Mouse (Mus musculus) midbrain, postnatal 0 days (tissue): ENCODE data around the gene Mex3b. TPM values are rescaled to one million over a fixed set of nuclear protein-coding genes. Genes with fewer than 3 reads are reported as not detected.

Experiments used
- ATAC-seq: fragments of 200-750 bp; cut with Nextera tagmentation; 2 replicates; pipeline ENCODE4 v1.8.0; 2017; ENCODE audit warnings: moderate number of reproducible peaks, mild to moderate bottlenecking, moderate TSS enrichment, moderate library complexity; ENCODE audit not compliant: low FRiP score
- DNase-seq: peaks from one replicate; pipeline ENCODE4 v3.0.0-alpha.2; 2015; ENCODE audit warnings: low spot score
- H3K27ac ChIP-seq: fragments of 300-500 bp; sonication (generic); 2 replicates; pipeline ENCODE4 v1.5.1; 2014; ENCODE audit warnings: low read depth, mild to moderate bottlenecking, low read length, mixed read lengths
- H3K27me3 ChIP-seq: fragments of 300-500 bp; sonication (generic); 2 replicates; pipeline ENCODE4 v1.6.1; 2014; ENCODE audit warnings: low read length, control low read depth, mixed read lengths; ENCODE audit not compliant: insufficient read depth
- H3K36me3 ChIP-seq: fragments of 300-500 bp; sonication (generic); 2 replicates; pipeline ENCODE4 v1.6.1; 2014; ENCODE audit warnings: low read length, control low read depth, mixed read lengths; ENCODE audit not compliant: insufficient read depth
- H3K4me1 ChIP-seq: fragments of 300-500 bp; sonication (generic); 2 replicates; pipeline ENCODE4 v1.6.1; 2014; ENCODE audit warnings: mild to moderate bottlenecking, control low read depth, antibody characterized with exemption, low read length, mixed read lengths; ENCODE audit not compliant: insufficient read depth
- H3K4me2 ChIP-seq: fragments of 300-500 bp; sonication (generic); 2 replicates; pipeline ENCODE4 v1.6.1; 2014; ENCODE audit warnings: low read depth, mild to moderate bottlenecking, low read length, mixed read lengths; ENCODE audit not compliant: poor library complexity, severe bottlenecking
- H3K4me3 ChIP-seq: fragments of 300-500 bp; sonication (generic); 2 replicates; pipeline ENCODE4 v1.5.1; 2014; ENCODE audit warnings: low read depth, mild to moderate bottlenecking, low read length, moderate library complexity
- H3K9ac ChIP-seq: fragments of 300-500 bp; sonication (generic); replicated peaks from 2 replicates; pipeline ENCODE4 v1.6.1; 2014; ENCODE audit warnings: mild to moderate bottlenecking, low read length, moderate library complexity, mixed read lengths; ENCODE audit not compliant: poor library complexity, severe bottlenecking
- H3K9me3 ChIP-seq: fragments of 300-500 bp; sonication (generic); 2 replicates; pipeline ENCODE4 v1.6.1; 2016; ENCODE audit warnings: low read length, control low read depth
- CTCF ChIP-seq: IDR thresholded peaks from 2 replicates; pipeline ENCODE4 v1.5.1; 2016; ENCODE audit warnings: antibody characterized with exemption, mild to moderate bottlenecking
- WGBS: fragments of 180-500 bp; shearing (Covaris S2); extraction: QIAGEN DNeasy Blood & Tissue Kit; methylation state at CpG from one replicate; pipeline ENCODE4 v1.1.7; 2014; 5-methylcytosine and 5-hydroxymethylcytosine counted together
- polyA plus RNA-seq: library from polyadenylated mRNA; unstranded; fragments of >200 nt; fragmentation: Nextera tagmentation; extraction: Ambion mirVana; gene quantifications from 2 replicates; pipeline ENCODE4 v1.2.1, GENCODE M21; 2015
- total RNA-seq: library from RNA; depleted of rRNA; stranded (reverse); fragments of >200 nt; gene quantifications from 2 replicates; pipeline ENCODE4 v1.2.3, GENCODE M21; 2014

The Mex3b gene
- total and polyA plus RNA-seq, 2 experiments from 2014 or later, result 17.1 to 101 TPM

DNA sequence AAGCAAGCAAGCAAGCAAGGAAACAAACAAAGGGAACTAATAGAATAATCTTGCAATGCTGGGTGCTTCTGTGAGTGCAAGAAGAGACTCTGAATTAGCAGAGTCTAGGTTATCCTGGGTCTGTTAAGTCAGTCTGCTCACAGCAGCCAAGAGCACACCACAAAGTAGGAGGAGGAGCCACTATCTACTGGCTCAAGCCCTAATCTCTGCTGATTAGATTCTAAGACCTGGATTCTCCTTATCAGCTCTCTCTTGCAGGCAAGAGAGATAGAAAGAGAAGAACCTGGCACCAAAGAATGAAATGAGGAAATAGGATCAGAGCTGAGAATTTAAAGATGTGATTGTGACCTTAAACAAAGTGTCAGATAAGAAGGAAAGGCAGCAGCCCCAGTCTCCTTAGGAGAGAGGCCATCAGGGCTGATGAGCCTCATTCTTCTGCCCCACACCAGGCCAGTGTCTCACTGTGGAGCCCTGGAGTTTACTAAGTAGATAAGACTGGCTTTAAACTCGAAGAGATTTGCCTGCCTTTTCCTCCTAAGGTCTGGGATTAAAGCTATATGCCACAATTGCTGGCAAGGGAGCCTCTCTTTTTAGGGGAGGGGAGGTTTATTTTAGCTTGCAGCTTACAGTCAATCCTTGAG, 23.9 kb downstream of the Mex3b start:
- H3K4me2 ChIP-seq, result no peak overlapping the region
- DNase-seq (no peak), ATAC-seq (no peak)
- no peak for TF ChIP-seq CTCF
- H3K36me3 ChIP-seq, result no peaks in the 10 kb centered on the region
- H3K27ac ChIP-seq, result no peak overlapping the region
- H3K4me1 ChIP-seq, result no peaks in the 10 kb centered on the region
- 12% methylated on average over 1 of the region's 1 CpGs for WGBS
- no peaks in the 10 kb centered on the region for H3K9me3 ChIP-seq
- no peak overlapping the region for H3K9ac ChIP-seq
- no peak overlapping the region for H3K4me3 ChIP-seq
- no peaks in the 10 kb centered on the region for H3K27me3 ChIP-seq

DNA sequence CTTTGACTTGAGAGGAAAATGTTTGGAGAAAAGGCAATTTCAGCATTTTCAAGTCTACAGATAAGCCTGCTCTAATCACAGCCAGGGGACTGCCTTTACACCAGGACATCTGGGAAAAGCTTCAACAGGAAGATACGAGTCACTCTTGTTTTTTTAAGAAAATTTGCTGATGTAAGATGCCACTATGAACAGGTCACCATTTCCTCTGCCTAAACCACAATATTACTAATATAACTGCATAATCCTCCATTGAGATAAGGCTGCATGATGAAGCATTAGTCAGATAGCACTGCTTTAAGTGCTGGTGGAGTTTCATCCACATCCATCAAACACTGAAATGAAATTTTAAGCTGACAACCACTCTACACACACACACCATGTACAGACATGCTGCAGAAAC, 27.2 kb downstream of the Mex3b start:
- Histone ChIP-seq H3K36me3 (no peaks in the 10 kb centered on the region), H3K4me1 (no peaks in the 10 kb centered on the region), H3K27ac (no peak overlapping the region), H3K4me2 (no peak overlapping the region), H3K9me3 (no peaks in the 10 kb centered on the region), H3K4me3 (no peak overlapping the region), H3K9ac (no peak overlapping the region), H3K27me3 (no peaks in the 10 kb centered on the region)
- DNase-seq (no peak), ATAC-seq (no peak)
- WGBS, result 64% methylated on average over 1 of the region's 1 CpGs
- no peak for TF ChIP-seq CTCF

DNA sequence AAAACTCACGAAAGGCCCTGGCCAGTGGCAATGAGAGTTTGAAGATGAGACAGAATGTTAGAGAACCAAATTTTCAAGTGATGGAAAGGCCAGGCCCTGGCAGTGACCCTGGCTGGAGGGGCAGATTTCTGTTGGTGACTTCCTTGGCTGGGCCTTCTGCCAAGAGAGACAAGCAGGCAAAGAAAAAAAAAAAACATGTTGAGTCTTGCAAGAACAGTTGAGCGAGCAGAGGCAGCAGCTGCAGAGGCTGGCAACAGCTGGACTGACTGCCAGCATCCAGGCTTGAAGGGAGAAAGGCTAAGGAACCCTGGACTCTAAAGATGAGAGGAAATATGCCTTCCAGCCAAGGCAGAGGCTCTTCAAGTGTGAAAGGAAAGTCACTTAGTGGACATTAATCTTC, 28.5 kb downstream of the Mex3b start:
- WGBS, result 91% methylated on average over 2 of the region's 2 CpGs
- Histone ChIP-seq H3K4me3 (no peak overlapping the region), H3K36me3 (no peaks in the 10 kb centered on the region), H3K9me3 (no peaks in the 10 kb centered on the region), H3K4me2 (no peak overlapping the region), H3K9ac (no peak overlapping the region), H3K4me1 (no peaks in the 10 kb centered on the region), H3K27me3 (no peaks in the 10 kb centered on the region), H3K27ac (no peak overlapping the region)
- DNase-seq (no peak), ATAC-seq (no peak)
- TF ChIP-seq CTCF, result no peak

- WGBS, result 40% methylated on average over 3 of the region's 3 CpGs
- Histone ChIP-seq H3K4me2 (no peak overlapping the region), H3K4me1 (no peaks in the 10 kb centered on the region), H3K9me3 (no peaks in the 10 kb centered on the region), H3K27me3 (no peaks in the 10 kb centered on the region), H3K9ac (no peak overlapping the region), H3K36me3 (no peaks in the 10 kb centered on the region), H3K4me3 (no peak overlapping the region), H3K27ac (no peak overlapping the region)
- DNase-seq, result no peak
- no peak for ATAC-seq
- TF ChIP-seq CTCF, result no peak
These were observed 29.6 kb downstream of the Mex3b start for GRCm38 (mm10) chr7:82896750-82897149.

DNA sequence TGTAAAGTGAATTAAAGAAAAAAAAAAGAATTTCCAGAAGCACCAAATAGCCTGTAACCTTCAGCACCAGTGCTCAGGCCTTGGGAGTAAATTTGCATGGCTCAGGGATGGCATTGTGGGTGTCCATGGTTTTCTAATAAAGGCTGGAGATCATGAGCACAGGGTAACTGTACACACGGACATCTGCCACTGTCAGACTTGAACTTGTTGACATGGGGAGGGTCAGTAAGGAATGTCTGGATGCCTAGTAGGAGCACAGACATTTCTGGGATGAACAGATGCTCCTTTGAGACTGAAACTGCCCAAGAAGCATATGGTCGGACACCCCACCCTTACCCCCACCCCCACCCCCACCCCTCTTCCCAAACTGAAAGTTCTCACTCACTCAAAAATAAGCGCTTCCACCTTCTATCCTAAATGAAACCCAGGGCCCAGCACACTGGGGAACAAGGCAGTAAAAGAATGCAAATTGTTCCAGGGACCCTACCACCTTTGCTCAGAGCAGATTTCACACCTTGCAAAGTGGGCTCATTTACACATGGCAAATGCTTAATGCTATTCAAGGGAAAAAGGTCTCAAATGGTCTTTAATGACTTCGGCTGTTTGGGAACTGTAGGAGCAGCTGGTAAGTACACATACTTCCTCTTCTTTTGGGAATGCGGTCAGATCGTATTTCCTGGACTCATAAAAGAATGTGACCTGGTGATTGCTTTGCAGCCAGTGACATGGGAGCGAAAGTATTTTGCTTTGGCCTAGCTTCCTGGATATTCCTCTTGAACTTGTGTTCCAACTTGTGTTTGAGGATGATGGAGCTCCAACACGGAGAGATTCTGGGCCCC, 32.5 kb downstream of the Mex3b start:
- Histone ChIP-seq H3K36me3 (no peaks in the 10 kb centered on the region), H3K27ac (no peak overlapping the region), H3K4me1 (no peaks in the 10 kb centered on the region), H3K4me2 (no peak overlapping the region), H3K9ac (no peak overlapping the region), H3K9me3 (no peaks in the 10 kb centered on the region), H3K27me3 (no peaks in the 10 kb centered on the region), H3K4me3 (no peak overlapping the region)
- ATAC-seq (no peak), DNase-seq (no peak)
- no peak for TF ChIP-seq CTCF
- 85% methylated on average over 8 of the region's 8 CpGs for WGBS

GRCm38 (mm10) chr7:82903006-82903405, 35.9 kb downstream of the Mex3b start:
- Histone ChIP-seq H3K9ac (no peak overlapping the region), H3K36me3 (no peaks in the 10 kb centered on the region), H3K4me1 (no peaks in the 10 kb centered on the region), H3K9me3 (no peaks in the 10 kb centered on the region), H3K27me3 (no peaks in the 10 kb centered on the region), H3K27ac (no peak overlapping the region), H3K4me3 (no peak overlapping the region), H3K4me2 (no peak overlapping the region)
- DNase-seq (no peak), ATAC-seq (no peak)
- 76% methylated on average over 3 of the region's 3 CpGs for WGBS
- TF ChIP-seq CTCF, result no peak
